Mouse (Mus musculus) limb, embryonic 10.5 days (tissue): Measurements from ENCODE around the gene Dennd4b. TPM values are rescaled to one million over a fixed set of nuclear protein-coding genes. Genes with fewer than 3 reads are reported as not detected.
"Not testable (repeated sequence)": the region's sequence is repeated elsewhere in the genome, so short reads cannot be mapped to it uniquely, and the experiment has no call there.

ENCODE experiments used
- DNase-seq: peaks from one replicate; pipeline ENCODE4 v3.0.0-alpha.2; 2017; ENCODE audit warnings: low spot score
- H3K27ac ChIP-seq: fragments of 300-500 bp; sonication (generic); 2 replicates; pipeline ENCODE4 v1.5.1; 2016; ENCODE audit warnings: mild to moderate bottlenecking
- H3K27me3 ChIP-seq: fragments of 300-500 bp; sonication (generic); 2 replicates; pipeline ENCODE4 v1.6.1; 2016; ENCODE audit warnings: low read depth, mild to moderate bottlenecking; ENCODE audit not compliant: poor library complexity, severe bottlenecking
- H3K36me3 ChIP-seq: fragments of 300-500 bp; sonication (generic); 2 replicates; pipeline ENCODE4 v1.6.1; 2016; ENCODE audit warnings: mild to moderate bottlenecking, moderate library complexity
- H3K4me1 ChIP-seq: fragments of 300-500 bp; sonication (generic); 2 replicates; pipeline ENCODE4 v1.6.1; 2016
- H3K4me3 ChIP-seq: fragments of 300-500 bp; sonication (generic); 2 replicates; pipeline ENCODE4 v1.5.1; 2016; ENCODE audit warnings: mild to moderate bottlenecking, moderate library complexity
- H3K9me3 ChIP-seq: fragments of 300-500 bp; sonication (generic); replicated peaks from 2 replicates; pipeline ENCODE4 v1.6.1; 2016; ENCODE audit warnings: mild to moderate bottlenecking
- WGBS: fragments of 180-500 bp; shearing (Covaris S2); methylation state at CpG from one replicate; pipeline ENCODE4 v1.1.7; 2016; 5-methylcytosine and 5-hydroxymethylcytosine counted together
- polyA plus RNA-seq: library from polyadenylated mRNA; unstranded; fragments of >200 nt; fragmentation: Nextera tagmentation; extraction: Ambion mirVana; gene quantifications from 2 replicates; pipeline ENCODE4 v1.2.1, GENCODE M21; 2016

Dennd4b gene
- polyA plus RNA-seq, 1 experiment from 2014 or later = 5.1 TPM

DNA sequence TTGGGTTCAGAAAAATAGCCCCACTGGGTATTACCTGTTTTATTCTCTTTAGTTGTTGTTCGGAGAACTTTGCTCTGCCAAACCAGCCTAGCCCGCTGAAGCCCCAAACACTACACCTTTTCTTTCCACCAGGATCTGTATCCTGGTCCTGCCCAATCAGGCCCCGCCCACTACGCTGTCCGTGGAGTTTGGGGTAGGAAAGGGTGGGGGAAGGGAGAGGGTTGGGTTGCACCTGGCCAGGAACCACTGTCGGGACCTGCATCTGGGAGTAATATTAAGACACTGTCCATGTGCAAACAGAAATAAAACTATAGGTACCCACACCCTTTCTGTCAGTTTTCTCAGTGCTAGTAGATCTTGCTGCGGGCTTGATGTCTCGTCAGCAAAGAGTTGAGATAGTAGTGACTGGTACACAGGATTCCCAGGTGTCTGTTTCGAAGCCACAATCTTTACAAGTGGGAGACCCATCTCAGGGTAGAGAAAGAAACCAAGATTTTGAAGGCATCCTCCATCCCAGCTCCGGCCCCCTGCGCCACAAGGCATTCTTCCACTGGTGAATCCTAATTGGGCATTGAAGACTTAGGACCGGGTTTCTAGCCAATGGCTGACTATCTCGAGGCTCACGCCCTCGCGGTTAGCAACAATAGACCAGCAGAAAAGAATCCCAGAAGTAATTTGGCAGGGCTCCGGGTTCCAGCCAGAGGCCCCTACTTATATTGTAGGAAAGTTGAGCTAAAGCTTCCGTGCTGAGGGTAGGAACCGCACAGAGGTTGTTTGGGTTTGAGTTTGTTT is 21.8 kb upstream of the Dennd4b start, which contains the start of gene Creb3l4:
Gene Creb3l4, minus strand, starts transcription at position 529 of the 792 bp plus-strand sequence.
- DNase-seq = peak; percentile 70
- peak within 1 kb of the TSS; percentile 52 for H3K4me3 ChIP-seq
- peaks cover 27% of the 10 kb centered on the region for H3K4me1 ChIP-seq
- WGBS = 5% methylated on average over 19 of the region's 19 CpGs
- no peaks in the 10 kb centered on the region for H3K36me3 ChIP-seq
- H3K27ac ChIP-seq = peak within 1 kb of the TSS; percentile 84
- peaks cover 7% of the 10 kb centered on the region; the same call in 1 of the 2 replicates for H3K27me3 ChIP-seq
- no peaks in the 10 kb centered on the region for H3K9me3 ChIP-seq

DNA sequence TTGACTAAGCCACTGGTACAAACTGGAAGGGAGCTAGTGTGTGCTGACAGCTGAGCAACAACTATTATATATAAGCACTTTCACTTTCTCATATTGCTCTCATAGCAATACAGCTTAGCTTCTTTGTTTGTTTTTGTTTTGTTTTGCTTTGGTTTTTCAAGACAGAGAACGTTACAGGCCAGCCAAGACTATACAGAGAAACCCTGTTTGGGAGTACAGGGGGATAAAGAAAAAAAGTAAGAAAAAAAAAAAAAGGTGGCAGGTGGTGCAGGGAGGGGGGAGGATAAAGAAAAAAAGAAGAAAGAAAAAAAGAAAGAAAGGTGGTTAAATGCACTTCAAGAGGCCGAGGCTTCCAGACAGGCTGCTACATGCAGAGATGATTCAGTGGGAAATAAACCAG is 19.6 kb upstream of the Dennd4b start:
- Histone ChIP-seq H3K9me3 (no peaks in the 10 kb centered on the region), H3K27me3 (peaks cover 7% of the 10 kb centered on the region; the same call in 1 of the 2 replicates), H3K4me1 (peaks cover 41% of the 10 kb centered on the region), H3K36me3 (peaks cover 11% of the 10 kb centered on the region), H3K27ac (no peak overlapping the region), H3K4me3 (no peak overlapping the region)
- DNase-seq = no peak
- 93% methylated on average over 2 of the region's 2 CpGs for WGBS

GRCm38 (mm10) chr3:90247630-90247959 is 17.4 kb upstream of the Dennd4b start:
- Histone ChIP-seq H3K27ac (peak overlapping the region; percentile 93), H3K9me3 (no peaks in the 10 kb centered on the region), H3K36me3 (peaks cover 25% of the 10 kb centered on the region), H3K4me1 (peaks cover 34% of the 10 kb centered on the region), H3K4me3 (peak overlapping the region; percentile 72), H3K27me3 (no peaks in the 10 kb centered on the region)
- WGBS = under 1% methylated on average over 3 of the region's 3 CpGs
- no peak for DNase-seq

- Histone ChIP-seq H3K36me3 (peaks cover 25% of the 10 kb centered on the region), H3K27me3 (no peaks in the 10 kb centered on the region), H3K4me3 (peak within 1 kb of the TSS; percentile 72), H3K27ac (peak within 1 kb of the TSS; percentile 93), H3K9me3 (no peaks in the 10 kb centered on the region), H3K4me1 (peaks cover 28% of the 10 kb centered on the region)
- WGBS = under 1% methylated on average over 38 of the region's 44 CpGs
- peak; percentile 94 for DNase-seq
Observed at GRCm38 (mm10) chr3:90247960-90248745, 16.8 kb upstream of the Dennd4b start, which contains the start of gene Slc39a1. Slc39a1 (plus strand) TSS chr3:90248172.

DNA sequence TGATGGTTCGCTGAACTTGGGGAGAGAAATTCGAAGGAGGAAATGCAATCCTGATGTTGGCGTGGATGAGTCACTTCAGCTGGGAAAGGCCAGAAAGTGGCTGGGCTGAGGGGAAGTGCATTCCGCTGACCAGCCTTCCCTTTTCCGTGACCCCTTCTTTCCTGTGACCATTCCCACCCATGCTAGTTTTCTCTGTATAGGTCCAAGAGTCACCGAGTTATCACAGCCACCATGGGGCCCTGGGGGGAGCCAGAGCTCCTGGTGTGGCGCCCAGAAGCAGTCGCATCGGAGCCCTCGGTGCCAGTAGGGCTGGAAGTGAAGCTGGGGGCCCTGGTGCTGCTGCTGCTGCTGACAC is 16.3 kb upstream of the Dennd4b start:
- Histone ChIP-seq H3K27ac (peak overlapping the region; percentile 93), H3K4me1 (peaks cover 26% of the 10 kb centered on the region), H3K27me3 (no peaks in the 10 kb centered on the region), H3K4me3 (peak overlapping the region; percentile 72), H3K36me3 (peaks cover 25% of the 10 kb centered on the region), H3K9me3 (no peaks in the 10 kb centered on the region)
- no peak for DNase-seq
- WGBS = 10% methylated on average over 10 of the region's 10 CpGs

DNA sequence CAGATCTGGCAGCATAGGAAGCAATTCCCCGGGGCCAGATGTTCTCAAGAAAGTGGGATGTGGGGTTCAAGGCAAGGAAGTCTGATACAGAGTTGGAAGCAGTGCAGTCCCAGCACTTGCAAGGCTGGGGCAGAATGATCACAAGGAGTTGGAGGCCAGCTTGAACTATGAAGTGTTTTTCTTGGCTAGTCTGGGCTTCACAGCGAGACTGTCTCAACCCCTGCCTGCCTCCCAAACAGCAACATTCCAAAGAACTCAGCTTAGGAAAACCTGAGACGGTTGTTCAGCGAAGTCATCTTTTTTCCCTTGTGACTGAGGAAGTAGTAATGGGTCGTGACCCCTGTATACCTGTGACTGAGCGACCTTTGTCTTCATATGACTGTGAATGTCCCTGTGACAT is 14.2 kb upstream of the Dennd4b start:
- H3K4me1 ChIP-seq = peaks cover 36% of the 10 kb centered on the region
- no peaks in the 10 kb centered on the region for H3K27me3 ChIP-seq
- peaks cover 25% of the 10 kb centered on the region for H3K36me3 ChIP-seq
- WGBS = 88% methylated on average over 6 of the region's 6 CpGs
- H3K4me3 ChIP-seq = no peak overlapping the region
- H3K9me3 ChIP-seq = no peaks in the 10 kb centered on the region
- no peak for DNase-seq
- H3K27ac ChIP-seq = no peak overlapping the region

DNA sequence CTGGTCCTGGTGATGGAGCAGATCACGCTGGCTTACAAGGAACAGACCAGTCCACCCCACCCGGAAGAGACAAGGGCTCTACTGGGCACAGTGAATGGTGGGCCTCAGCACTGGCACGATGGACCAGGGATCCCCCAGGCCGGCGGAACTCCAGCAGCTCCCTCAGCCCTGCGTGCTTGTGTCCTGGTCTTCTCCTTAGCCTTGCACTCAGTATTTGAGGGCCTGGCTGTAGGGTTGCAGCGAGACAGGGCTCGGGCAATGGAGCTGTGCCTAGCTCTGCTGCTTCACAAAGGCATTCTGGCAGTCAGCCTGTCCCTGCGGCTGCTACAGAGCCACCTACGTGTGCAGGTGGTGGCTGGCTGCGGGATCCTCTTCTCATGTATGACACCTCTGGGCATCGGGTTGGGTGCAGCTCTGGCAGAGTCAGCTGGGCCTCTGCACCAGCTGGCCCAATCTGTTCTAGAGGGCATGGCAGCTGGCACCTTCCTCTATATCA is 13.2 kb upstream of the Dennd4b start:
- H3K9me3 ChIP-seq, H3K27me3 ChIP-seq, H3K27ac ChIP-seq, DNase-seq, H3K4me3 ChIP-seq: not testable (repeated sequence)
- Histone ChIP-seq H3K36me3 (peaks cover 34% of the 10 kb centered on the region), H3K4me1 (peaks cover 42% of the 10 kb centered on the region)
- 94% methylated on average over 11 of the region's 12 CpGs for WGBS

DNA sequence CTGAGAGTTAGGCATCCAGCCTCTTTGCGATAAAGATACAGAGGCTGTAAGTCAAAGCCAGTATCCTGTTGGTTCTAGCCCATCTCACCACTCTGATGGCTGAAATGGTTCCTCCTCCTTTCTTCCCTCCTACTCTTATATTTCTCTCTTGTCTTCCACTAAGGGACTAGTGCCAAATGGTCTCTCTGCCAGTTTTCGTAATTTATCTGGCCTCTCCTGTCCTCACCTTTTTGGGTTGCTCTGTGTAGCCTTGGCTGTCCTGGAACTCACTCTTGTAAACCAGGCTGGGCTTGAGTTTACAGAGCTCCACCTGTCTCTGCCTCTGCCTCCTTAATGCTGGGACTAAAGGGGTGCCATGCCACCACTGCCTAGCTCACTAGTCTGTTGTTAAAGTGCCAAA is 12.3 kb upstream of the Dennd4b start:
- not testable (repeated sequence) for DNase-seq, H3K4me3 ChIP-seq, H3K27me3 ChIP-seq, H3K9me3 ChIP-seq, H3K27ac ChIP-seq
- Histone ChIP-seq H3K4me1 (peaks cover 39% of the 10 kb centered on the region), H3K36me3 (peaks cover 43% of the 10 kb centered on the region)
- 97% methylated on average over 2 of the region's 2 CpGs for WGBS

- H3K36me3 ChIP-seq = peaks cover 48% of the 10 kb centered on the region
- H3K27me3 ChIP-seq, H3K27ac ChIP-seq, DNase-seq, H3K9me3 ChIP-seq, H3K4me3 ChIP-seq: not testable (repeated sequence)
- WGBS = 79% methylated on average over 1 of the region's 1 CpGs
- H3K4me1 ChIP-seq = peaks cover 37% of the 10 kb centered on the region
Observed at GRCm38 (mm10) chr3:90253174-90253573, 11.8 kb upstream of the Dennd4b start.

GRCm38 (mm10) chr3:90253653-90254418 is 11.1 kb upstream of the Dennd4b start, which contains the start of gene Crtc2:
Crtc2 (plus strand) TSS chr3:90254163.
- Histone ChIP-seq H3K4me1 (peaks cover 30% of the 10 kb centered on the region), H3K9me3 (no peaks in the 10 kb centered on the region), H3K27ac (peak within 1 kb of the TSS; percentile 91), H3K36me3 (peaks cover 55% of the 10 kb centered on the region), H3K27me3 (no peaks in the 10 kb centered on the region), H3K4me3 (peak within 1 kb of the TSS; percentile 87)
- peak; percentile 93 for DNase-seq
- WGBS = 2% methylated on average over 40 of the region's 40 CpGs

GRCm38 (mm10) chr3:90254419-90255193 is 10.4 kb upstream of the Dennd4b start:
- Histone ChIP-seq H3K27me3 (no peaks in the 10 kb centered on the region), H3K36me3 (peaks cover 59% of the 10 kb centered on the region), H3K4me1 (peaks cover 26% of the 10 kb centered on the region), H3K9me3 (no peaks in the 10 kb centered on the region), H3K27ac (peak overlapping the region; percentile 91), H3K4me3 (peak overlapping the region; percentile 87)
- 1% methylated on average over 41 of the region's 41 CpGs for WGBS
- peak; percentile 47 for DNase-seq

DNA sequence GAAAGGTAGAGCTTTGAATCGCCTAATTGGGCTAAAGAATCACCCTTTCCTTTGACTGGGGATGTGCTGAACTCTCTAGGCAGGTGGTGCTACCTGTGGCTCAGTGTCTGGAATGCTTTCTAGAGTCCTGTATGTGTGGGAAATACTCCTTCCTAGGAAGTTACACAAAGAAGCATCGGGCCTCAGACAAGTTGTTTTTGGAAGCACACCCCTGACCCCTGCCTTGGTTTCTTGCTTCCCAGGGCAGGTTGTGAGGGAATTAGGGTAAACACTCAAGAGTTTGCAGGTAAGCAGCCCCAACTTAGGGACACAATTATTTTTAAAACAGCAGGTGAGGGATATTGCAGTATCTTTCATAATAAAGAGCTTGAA is 9.8 kb upstream of the Dennd4b start:
- Histone ChIP-seq H3K27ac (peak overlapping the region; percentile 91), H3K9me3 (no peaks in the 10 kb centered on the region), H3K4me3 (peak overlapping the region; percentile 87), H3K36me3 (peaks cover 60% of the 10 kb centered on the region), H3K27me3 (no peaks in the 10 kb centered on the region), H3K4me1 (peaks cover 26% of the 10 kb centered on the region)
- DNase-seq = no peak
- 19% methylated on average over 2 of the region's 2 CpGs for WGBS
